Mouse (Mus musculus) frontal cortex, adult (tissue): ENCODE results near the gene Zfp276.
"Not testable (repeated sequence)": the region's sequence is repeated elsewhere in the genome, so short reads cannot be mapped to it uniquely, and the experiment has no call there.

Source experiments
- ATAC-seq: cut with Nextera tagmentation; 2 replicates; pipeline ENCODE4 v1.9.2; 2017; ENCODE audit warnings: mild to moderate bottlenecking, moderate library complexity, mixed read lengths; ENCODE audit not compliant: low TSS enrichment

Gene Zfp276

DNA sequence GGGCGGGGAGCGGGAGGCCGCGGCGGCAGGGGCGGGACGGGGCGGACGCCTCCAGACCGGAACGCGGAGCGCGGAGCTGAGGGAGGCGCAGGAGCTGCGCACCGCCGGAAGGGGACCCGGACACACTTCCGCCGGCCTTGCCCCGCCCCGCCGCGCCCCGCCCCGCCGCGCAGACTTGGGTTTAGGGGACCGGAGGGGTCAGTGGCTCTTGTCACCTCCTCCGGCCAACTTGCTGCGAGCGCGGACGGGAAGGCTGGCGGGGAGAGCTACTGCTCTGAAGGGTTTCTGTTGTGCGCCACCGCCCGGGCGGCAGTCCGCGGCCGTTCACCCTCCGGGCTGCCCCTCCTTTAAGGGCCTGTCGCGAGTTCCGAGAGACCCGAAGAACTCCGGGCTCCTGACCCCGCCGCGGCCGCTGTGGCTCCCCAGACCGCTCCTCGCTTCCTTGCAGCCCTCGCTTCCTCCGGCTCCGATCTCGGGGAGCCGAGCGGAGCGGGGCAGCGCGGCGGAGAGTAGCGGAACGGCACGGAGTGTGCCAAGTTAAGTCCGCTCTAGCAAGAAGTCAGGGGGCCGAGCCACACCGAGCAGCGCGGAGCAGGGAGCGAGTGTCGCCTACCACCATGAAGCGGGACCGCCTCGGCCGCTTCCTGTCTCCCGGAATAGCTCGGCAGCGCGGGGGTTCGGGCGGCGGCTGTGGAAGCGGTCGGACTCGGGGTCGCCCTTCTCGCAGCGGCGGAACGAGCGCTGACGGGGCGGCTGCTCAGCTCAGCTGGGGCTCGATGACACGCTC is at the start of gene Zfp276, which contains the start of gene Vps9d1:
Gene Zfp276, plus strand, starts transcription at position 97 of the 787 bp plus-strand sequence.
Gene Vps9d1, minus strand, starts transcription at position 250 of the 787 bp plus-strand sequence.
- ATAC-seq, result peak; percentile 66

DNA sequence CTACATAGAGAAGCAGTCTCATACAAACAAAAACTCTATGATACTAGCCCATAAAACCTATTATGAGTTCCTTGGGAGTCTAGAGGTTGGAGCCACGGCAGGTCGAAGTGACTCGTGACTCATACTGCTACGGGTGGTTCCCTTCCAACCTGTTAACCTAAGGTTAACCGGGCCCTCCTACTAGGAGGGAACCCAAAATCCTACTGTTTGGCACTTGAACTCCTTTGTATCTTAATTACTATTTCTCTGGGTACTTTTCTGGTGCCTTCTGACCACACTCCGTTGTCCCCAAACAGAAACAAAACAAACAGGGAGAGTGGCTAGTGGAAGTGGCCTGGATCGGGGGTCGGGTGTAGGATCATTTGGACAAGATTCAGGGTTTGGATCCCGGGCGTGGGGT is 42.1 kb upstream of the Zfp276 start:
- no peak for ATAC-seq

DNA sequence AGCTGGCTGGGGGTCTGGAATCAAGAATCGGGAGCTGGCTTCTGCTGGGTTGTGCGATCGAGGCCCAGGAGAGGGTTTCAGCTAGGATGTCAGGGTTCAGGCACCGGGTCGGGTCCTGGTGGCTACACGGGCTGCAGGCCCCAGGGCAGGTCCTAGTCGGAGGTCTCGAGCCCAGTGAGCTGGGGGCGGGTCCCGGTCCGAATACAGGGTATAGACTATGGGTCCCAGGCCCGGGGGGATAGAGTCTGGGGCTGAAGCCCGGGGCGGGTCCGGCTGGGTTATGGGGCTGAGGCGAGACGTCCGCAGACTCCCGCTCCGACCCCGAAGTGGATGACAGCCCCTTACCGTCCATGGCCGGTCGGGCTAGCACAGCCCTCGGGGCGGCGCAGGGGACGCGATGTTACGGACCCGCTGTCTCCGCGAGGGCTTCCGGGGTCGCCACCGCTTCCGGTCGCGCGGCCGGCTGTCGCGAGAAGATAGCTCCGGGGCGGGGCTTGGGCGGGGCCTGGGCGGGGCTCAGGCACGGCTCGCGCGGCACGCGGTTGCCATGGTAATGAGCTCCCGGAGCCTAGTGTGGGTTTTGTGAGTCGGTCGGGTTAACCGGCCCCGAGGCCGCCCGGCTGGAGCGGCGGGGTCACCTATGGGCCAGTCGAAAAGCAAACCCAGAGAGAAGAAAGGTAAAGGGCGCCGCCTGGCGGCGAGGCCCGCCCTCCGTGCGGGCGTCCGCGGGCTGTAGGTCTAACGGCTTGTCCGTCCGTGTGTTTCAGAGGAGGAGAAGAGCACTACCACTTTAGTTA is 41.5 kb upstream of the Zfp276 start, which contains the start of the genes Chmp1a and Spata33:
Gene Chmp1a, minus strand, starts transcription at position 443 of the 797 bp plus-strand sequence.
Gene Spata33, plus strand, starts transcription at position 512 of the 797 bp plus-strand sequence.
- peak; percentile 95 for ATAC-seq

DNA sequence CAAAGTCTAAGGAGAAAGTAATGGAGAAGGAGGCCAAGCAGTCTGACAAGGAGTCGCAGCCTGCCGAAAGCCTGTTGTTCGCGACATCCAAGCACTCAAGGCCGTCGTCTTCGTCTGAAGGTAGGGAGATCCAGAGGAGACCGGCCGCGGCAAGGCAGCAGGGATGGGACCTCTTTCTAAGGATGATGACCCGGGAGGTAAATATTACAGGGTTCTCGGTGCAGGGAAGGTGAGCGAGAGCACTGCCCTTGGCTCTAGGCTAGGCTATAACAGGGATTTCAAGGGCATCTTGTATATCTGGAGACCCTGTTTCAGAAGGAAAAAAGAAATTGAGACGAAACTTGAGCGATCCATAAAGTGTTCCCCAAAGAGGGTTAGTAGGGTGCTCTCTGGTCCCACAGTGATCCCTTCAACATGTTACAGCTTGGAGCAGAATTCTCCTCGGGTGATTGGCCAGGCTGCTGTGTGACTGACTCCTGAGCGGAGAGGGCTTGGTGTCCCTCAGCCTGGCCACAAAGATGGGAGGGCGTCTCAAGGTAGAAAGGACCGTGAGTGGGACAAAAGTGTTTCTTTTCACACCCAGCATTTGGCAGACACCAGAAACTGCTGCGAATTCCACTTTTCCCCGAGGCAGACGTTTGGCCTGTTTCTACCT is 40.8 kb upstream of the Zfp276 start:
- ATAC-seq, result no peak

DNA sequence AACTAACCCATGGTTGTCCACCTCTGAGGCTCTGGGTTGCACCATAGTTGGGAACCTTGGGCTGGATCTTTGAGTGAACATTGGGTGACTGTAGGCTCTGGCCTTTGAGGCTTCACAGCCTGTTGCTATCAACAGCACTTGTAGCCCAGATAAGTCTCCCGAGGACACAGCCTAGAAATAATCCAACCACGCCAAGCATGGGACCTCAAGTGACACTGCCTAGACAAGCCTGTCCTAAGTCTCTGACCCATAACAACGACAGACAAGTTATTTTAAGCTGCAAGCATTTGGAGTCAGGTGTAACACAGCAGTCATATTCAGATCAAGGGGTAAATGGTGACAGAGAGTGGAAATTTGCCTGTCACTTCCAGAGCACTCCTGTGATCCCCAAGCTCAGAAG is 38.6 kb upstream of the Zfp276 start:
- no peak for ATAC-seq

DNA sequence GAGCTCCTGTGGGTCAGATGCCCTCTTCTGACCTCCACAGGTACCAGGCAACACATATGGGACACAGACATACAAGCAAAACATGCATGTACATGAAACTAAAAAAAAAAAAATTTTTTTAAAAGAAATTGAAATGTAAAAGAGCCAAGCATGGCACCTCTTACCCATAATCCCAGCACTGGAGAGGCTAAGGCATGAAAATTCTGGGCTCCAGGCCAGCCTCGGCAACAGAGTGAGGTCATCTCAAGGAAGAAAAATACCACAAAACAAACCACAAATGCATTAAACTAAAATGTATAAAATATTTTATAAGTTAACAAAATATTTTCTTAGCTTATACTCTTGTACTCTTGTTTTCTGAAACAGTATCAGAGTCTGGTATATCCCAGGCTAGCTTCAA is 33.1 kb upstream of the Zfp276 start:
- ATAC-seq, result no peak

DNA sequence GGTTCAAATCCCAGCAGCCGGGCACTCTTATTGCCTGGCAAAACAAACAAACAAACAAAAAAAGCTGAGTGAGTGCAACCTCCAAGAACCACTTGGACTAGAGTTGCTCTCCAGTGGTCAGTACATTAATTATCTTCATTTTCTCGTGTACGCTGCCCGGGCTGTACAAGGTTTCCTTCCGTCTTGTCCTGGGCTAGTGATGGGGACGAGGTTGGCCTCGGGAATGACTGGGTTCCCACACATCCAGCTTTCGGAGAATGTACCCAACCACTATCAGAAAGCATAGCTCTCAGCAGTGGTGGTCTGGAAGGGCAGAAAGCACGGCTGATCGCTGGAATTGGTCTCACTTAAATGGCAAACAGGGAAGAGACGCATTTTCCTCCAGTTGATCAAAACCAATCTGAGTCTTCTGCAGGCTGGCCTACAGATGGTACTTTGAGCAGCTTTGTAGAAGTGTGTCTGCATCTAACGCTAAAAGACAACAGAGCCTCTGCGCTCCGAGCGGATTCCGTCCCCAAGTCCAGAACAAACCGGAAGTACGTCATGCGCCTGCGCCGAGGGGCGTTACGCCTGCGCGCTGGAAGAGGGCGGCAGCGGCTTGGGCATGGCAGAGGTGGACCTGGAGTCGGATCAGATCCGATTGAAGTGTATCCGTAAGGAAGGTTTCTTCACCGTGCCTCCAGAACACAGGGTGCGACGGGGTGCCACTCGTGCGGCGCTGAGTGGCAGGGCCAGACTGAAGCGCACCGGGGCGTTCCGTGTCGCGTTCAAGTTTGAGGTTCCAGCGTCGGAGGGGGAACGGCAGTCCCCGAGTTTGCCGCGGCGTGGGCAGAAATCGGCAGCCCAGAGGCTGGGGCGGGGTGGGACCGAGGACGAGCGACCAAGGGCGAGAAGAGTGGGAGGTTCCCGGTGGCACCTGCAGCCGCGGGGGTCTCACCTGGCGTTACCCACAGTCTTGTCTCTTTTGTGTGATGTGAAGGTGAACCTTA is 29.4 kb upstream of the Zfp276 start, which contains the start of gene Cdk10:
Gene Cdk10, plus strand, starts transcription at position 565 of the 989 bp plus-strand sequence.
- peak; percentile 85 for ATAC-seq

DNA sequence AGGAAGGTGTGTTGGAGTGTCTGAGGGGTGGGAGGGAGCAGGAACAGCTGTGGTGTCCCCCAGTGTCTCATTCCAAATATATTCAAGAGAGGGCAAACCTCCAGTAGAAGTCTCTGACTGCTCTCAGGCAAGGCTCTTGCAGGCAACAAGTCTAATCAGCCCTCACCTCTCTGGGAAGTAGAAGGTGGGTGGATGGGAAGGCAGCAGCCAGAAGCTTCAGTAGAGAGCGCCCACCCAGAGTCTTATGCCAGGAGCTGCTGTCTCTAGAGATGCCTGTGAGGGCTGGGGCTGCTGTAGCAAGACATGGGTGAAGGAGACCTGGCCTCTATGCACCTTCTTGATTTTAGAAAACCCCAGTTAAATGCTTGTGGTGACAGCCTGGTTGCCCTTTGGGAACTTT is 25.6 kb upstream of the Zfp276 start:
- peak; percentile 48; the same call in 1 of the 2 replicates for ATAC-seq

DNA sequence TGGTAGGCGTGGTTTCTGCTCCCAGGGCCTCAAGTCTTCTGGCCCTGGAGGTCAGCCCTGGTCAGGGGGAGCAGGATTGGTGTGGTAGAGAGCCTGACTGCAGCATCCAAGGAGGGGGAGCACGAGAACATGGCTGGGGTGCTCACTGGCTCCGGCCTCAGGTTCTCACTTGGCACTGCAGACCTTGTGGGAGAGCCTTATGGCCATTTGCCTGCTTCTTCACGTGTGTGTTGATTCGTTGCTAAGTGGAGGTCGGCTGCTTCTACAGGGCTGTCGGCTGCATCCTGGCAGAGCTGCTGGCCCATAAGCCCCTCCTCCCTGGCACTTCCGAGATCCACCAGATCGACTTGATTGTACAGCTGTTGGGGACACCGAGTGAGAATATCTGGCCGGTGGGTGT is 23.7 kb upstream of the Zfp276 start:
- not testable (repeated sequence) for ATAC-seq

DNA sequence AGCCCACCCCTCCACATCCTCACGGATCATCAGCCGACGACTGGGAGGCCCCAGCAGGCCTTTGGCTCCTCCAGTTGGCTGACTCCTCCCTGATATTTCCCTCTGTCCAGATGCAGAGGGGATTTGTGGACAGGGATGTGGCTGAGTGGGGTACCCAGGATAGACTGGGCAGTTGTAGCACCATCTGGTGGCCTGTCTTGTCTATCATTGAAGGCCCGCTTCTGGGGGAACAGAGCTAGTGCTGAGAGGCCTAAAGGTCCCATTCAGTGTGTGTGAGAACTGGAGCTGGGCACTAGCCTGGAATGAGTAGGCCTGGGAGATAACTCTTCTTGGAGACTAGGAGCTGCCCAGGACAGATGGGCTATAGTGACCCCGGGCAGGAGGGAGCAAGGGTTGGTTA is 22.3 kb upstream of the Zfp276 start:
- no peak for ATAC-seq

DNA sequence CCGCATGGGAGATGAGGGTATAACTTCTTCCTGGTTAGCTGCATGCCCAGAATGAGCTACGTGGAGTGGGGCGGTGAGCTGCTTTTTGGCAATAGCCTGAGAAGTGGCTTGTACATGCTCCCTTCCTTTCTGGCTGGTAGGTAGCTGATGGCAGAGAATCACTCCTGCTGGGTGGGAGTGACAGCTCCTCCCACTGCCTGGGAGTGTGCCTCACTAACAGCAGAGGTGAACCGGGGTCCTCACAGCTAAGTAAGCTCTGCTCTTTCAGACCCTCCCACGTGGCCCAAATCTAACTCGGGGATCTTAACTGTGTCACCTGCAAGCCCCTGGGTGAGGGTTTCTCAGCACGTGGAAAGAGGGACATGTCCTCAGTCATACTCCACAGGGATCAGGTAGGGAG is 21.4 kb upstream of the Zfp276 start:
- ATAC-seq, result no peak; the same call in 1 of the 2 replicates

DNA sequence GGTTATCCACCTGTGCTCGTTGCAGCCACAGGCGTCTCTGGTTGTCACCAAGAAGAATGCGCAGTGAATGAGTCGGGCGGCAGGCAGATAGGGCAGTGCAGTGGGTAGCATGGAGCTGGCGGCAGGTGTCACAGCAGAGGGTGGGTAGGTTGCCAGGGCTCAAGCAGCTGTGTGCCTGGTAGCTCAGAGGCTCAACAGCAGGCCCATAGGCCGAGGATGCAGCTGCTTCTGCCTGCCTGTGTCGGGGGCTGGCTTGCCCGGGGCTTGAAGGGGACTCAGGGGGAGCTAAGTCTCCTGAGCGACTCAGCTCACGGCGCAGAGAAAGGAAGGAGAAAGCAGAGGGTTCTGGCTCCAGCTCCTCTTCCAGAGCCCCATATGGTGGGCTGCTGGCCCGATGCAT is 20.7 kb upstream of the Zfp276 start:
- ATAC-seq, result no peak

DNA sequence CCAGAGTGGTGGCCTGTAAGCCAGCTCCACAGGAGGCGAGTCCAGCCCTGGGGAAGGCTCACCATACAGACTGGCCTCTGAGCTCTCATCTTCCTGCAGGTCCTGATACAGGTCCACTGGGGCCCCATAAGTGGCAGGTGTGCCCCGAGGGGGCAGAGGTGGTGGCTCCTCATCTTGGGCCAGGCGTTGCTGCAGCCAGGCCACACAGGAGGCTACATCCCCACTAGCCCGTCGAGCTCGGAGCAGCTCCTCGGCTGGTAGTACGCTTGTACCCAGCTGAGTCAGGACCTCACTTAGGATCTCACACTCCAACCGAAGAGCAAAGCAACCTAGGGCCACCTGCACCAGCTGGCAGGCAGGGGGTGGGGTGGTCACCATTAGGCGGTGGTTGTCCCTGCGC is 20.2 kb upstream of the Zfp276 start:
- ATAC-seq, result no peak

DNA sequence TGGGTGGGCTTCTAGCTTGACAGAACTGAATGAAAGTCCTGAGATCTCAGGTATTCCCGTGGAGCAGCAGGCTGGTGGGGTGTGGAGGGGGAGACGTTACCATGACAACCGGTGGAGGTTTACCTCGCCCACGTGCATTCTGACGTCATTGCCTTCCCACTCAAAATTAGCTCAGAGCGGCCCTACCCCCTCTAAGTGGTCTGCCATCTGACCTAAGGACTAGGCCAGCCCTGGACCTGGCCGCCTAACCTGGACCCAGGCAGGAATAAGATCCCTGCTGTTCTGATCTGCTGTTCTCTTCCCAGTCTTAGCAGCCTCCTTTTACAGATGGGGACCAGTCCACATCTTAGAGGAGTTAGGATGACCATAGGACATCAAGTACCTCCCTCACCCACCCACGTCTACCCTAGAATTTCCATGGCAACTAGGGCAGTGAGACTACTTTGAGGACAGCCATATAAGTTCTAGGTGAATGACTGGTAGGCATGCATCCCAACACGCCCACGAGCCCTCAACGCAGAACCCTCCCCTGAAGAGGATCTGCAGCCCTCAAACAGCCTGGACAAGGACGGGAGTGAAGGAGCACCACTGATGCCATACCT is 19.0 kb upstream of the Zfp276 start:
- ATAC-seq, result peak; percentile 55

DNA sequence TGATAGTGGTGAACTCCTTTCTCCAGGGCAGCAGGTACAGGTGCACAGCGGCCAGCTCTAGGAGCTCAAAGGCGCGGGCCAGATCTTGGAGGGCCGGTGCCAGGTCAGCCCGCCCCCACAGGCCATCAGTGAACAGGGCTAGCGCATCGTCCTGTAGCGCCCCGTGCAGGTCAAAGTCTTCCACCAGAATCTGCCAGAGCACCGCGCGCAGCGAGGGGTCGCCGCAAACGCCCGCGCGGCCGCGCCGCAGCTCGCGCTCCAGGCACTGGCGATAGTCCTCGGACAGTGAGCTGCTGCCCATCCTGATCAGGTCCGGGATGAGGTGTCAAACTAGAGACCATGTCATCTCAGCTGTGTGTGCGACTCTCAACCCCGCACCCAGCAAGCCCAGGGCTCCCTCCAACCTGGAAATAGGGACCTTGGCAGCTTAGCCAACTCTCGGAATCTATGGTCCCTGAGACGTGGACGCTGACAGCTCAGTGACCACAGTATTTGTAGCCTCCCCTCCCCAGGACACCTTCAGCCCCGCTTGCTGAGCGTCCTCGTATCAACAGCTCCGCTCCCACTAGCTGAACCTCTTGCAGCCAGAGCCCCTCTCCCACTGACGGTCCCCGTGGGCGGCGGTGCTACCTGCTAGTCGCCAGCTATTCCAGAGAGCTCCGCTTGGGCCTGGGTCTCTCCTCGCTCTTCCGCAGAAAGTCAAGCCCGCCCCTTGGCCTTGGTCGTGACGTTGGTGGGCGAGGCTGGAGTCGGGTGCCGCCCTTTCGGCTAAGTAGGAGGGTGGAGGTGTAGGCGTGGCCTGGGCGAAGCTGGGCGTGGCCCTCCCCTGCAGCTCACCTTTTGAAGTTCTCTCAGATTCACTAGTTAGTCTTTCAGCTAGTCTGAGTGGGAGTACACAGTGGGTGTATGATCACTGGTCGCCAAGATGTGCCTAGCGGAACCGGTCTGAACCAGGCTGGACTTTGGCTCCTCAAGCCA is 18.2 kb upstream of the Zfp276 start, which contains the start of gene Spata2l:
Gene Spata2l, minus strand, starts transcription at position 714 of the 978 bp plus-strand sequence.
- peak; percentile 28 for ATAC-seq

DNA sequence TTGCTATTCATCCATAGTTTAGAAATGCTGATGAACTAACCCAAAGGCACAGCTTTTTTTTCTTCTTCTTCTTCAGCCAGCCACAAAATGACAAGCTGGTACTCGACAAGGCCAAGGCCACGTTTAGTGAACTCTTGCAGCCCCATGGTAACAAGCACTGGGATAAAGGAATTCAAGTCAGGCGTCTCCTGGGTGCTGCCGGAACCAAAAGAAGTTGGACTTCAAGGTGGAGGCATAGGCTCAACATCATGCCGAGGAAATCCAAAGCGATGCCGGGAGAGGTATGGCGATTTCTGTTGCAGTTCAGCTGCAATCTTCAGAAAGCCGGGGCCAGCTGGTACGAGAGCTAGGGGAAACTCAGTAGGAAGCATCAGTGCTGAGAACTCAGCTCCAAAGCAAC is 14.6 kb upstream of the Zfp276 start:
- ATAC-seq, result no peak

DNA sequence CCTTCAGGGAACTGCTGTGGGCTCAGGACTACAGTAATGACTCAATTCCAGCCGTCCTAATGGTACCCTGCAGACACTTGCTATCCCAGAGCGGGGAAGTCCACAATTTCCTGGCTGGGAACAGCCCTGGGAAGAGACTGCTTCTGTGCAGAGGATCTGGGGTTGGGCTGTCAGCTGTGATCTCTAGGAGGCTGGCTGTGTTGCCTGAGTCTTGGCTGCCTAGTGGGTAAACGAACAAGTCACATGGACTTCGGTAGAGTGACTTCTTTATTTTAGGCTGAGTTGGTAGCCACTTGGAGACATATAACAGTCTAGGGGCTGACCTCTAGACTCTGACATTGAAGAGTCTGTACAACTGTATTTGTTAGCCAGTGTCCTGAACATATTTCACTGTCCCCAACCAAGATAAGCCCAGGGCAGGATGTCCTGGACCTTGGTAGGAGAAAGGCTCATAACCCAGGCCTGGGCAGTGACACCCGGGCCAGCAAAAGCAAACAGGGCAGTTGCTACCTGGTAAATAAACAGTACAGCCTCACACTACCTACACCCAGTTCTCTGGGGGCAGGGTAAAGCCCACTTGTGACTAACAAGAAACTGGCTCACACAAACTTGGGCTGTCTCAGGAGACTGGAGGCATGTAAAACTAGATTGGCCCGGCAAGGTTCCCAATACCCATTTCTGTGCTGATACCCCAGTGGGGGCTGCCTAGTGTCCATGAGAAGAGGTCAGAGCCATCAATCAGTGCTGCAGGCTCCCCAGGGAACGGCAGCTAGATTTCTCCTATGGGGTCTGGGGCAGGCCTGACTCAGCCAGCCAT is 11.7 kb upstream of the Zfp276 start:
- no peak for ATAC-seq

DNA sequence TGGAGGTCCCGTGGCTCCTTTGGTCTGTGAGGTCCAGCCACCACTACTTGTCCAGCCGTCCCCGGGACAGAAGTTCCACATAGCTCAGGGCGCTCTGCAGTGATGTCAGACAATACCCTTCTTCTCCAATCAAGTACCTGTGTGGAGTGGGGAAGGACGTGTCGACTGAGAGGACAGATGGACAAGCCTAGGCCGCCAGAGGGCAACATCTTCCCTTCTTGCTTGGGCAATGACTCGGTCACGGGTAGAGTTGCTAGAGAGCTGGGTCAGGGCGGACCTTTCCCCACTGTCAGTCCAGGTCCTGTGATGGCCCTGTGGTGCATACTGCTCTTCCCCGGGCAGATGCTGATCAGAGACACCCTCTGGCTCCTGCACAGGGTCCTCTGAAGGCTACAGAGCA is 10.9 kb upstream of the Zfp276 start:
- ATAC-seq, result no peak
